Mouse (Mus musculus): ENCODE results near the gene Olfr50.

Olfr50 gene

DNA sequence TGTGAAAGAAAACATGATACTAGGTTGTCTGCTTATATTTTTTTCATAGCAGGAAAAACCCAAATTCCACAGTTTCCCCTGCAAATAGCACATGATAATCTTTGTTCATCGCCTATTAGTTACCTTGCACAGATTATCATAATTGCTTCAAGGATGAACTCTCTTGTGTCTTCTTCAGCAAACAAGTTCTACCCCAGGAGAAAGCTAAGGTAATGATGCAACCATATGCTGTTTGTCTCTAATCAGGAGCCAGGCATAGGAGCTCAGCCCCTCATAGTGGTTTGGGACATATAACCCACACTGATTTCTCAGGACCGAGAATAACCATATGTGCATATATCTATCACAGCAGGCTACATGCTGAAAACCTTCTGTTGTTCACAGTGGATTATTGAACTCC, at the start of gene Olfr50:
TSS of gene Olfr50 (plus strand) at position 301 of the 400 bp plus-strand sequence.
- DNase-seq (ENCODE audit: low spot score): no peak

DNA sequence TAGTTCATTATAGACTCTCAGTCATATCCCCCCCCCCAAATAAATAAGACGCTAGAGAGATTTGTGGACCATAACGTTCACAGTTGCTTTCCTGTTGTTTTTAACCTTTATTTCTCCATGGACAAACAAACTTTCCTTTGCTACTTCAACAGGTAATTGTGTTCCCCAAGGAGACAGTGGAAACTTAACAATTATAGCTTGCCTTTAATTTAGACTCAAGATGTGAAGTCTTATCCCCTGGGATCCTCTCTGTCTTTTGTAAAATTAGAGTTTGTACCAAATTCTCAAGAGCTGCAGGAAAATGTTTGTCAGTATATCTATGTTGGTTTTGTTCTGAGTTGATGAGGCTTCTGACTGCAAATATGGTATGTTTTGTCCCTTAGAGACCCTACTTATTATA, 6.4 kb upstream of the Olfr50 start, which contains the start of gene Olfr348:
TSS of gene Olfr348 (plus strand) at position 301 of the 400 bp plus-strand sequence.
- no peak for DNase-seq (ENCODE audit: low spot score)

- no peak for DNase-seq (ENCODE audit: low spot score)
Observed at GRCm38 (mm10) chr2:36816932-36817331, 26.6 kb downstream of the Olfr50 start, which contains the start of gene Olfr3. Gene Olfr3 (minus strand): TSS chr2:36817032.

GRCm38 (mm10) chr2:36846010-36846409, 55.7 kb downstream of the Olfr50 start, which contains the start of gene Olfr350:
Gene Olfr350 (plus strand): TSS chr2:36846310.
- DNase-seq (ENCODE audit: low spot score): no peak
